Mouse (Mus musculus) hindbrain, embryonic 14.5 days (tissue): ENCODE data around the gene Akirin2. TPM values are rescaled to one million over a fixed set of nuclear protein-coding genes. Genes with fewer than 3 reads are reported as not detected.

Experiments used
- ATAC-seq: fragments of 200-750 bp; cut with Nextera tagmentation; 2 replicates; pipeline ENCODE4 v1.8.0; 2017; ENCODE audit warnings: moderate number of reproducible peaks, mild to moderate bottlenecking, moderate TSS enrichment, moderate library complexity; ENCODE audit not compliant: low FRiP score
- DNase-seq: peaks from one replicate; pipeline ENCODE4 v3.0.0-alpha.2; 2015; ENCODE audit warnings: low spot score
- H3K27ac ChIP-seq: fragments of 300-500 bp; sonication (generic); 2 replicates; pipeline ENCODE4 v1.5.1; 2014; ENCODE audit warnings: mild to moderate bottlenecking, moderate library complexity
- H3K27me3 ChIP-seq: fragments of 300-500 bp; sonication (generic); 2 replicates; pipeline ENCODE4 v1.6.1; 2014; ENCODE audit warnings: mild to moderate bottlenecking, low read length, mixed read lengths; ENCODE audit not compliant: control insufficient read depth, insufficient read depth
- H3K36me3 ChIP-seq: fragments of 300-500 bp; sonication (generic); replicated peaks from 2 replicates; pipeline ENCODE4 v1.6.1; 2014; ENCODE audit not compliant: control insufficient read depth, insufficient read depth
- H3K4me1 ChIP-seq: fragments of 300-500 bp; sonication (generic); replicated peaks from 2 replicates; pipeline ENCODE4 v1.6.1; 2014; ENCODE audit warnings: antibody characterized with exemption, low read length, mixed read lengths; ENCODE audit not compliant: control insufficient read depth, insufficient read depth
- H3K4me2 ChIP-seq: fragments of 300-500 bp; sonication (generic); replicated peaks from 2 replicates; pipeline ENCODE4 v1.6.1; 2014; ENCODE audit warnings: mild to moderate bottlenecking, moderate library complexity
- H3K4me3 ChIP-seq: fragments of 300-500 bp; sonication (generic); replicated peaks from 2 replicates; pipeline ENCODE4 v1.5.1; 2014; ENCODE audit warnings: mild to moderate bottlenecking, low read length
- H3K9ac ChIP-seq: fragments of 300-500 bp; sonication (generic); 2 replicates; pipeline ENCODE4 v1.6.1; 2014
- H3K9me3 ChIP-seq: fragments of 300-500 bp; sonication (generic); 2 replicates; pipeline ENCODE4 v1.6.1; 2016; ENCODE audit warnings: low read length; ENCODE audit not compliant: control insufficient read depth
- WGBS: fragments of 180-500 bp; shearing (Covaris S2); extraction: QIAGEN DNeasy Blood & Tissue Kit; methylation state at CpG from one replicate; pipeline ENCODE4 v1.1.7; 2014; 5-methylcytosine and 5-hydroxymethylcytosine counted together
- polyA plus RNA-seq: library from polyadenylated mRNA; unstranded; fragments of >200 nt; fragmentation: Nextera tagmentation; extraction: Ambion mirVana; gene quantifications from 2 replicates; pipeline ENCODE4 v1.2.1, GENCODE M21; 2014

Gene Akirin2
- polyA plus RNA-seq, 1 experiment from 2014 or later = 92.5 TPM

DNA sequence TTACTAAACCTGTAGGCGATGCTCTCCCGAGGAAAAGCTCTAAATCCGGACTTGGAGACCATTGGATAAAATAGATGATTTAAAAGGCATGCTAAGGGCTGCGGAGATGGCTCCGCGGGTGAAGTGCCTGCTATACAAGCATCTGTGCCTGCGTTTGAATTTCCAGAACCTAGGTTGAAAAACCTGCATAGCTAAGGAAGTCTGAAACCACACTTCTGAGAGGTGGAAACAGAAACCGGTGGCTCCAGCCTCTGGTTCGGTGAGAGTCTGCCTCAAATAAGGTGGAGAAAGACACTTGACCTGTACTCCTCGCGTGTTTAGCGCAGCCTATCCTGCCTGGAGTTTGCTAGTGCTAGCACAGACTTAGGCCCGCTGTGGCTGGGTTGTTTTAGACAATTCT, 64.6 kb downstream of the Akirin2 start:
- no peaks in the 10 kb centered on the region for H3K9me3 ChIP-seq
- H3K4me1 ChIP-seq = peaks cover 22% of the 10 kb centered on the region
- ATAC-seq (peak; percentile 15; the same call in 1 of the 2 replicates), DNase-seq (peak; percentile 38)
- WGBS = 3% methylated on average over 13 of the region's 13 CpGs
- peaks cover 4% of the 10 kb centered on the region for H3K36me3 ChIP-seq
- H3K9ac ChIP-seq = peak overlapping the region; percentile 91
- peak overlapping the region; percentile 77 for H3K4me3 ChIP-seq
- peak overlapping the region; percentile 82 for H3K4me2 ChIP-seq
- H3K27me3 ChIP-seq = no peaks in the 10 kb centered on the region
- H3K27ac ChIP-seq = peak overlapping the region; percentile 89

DNA sequence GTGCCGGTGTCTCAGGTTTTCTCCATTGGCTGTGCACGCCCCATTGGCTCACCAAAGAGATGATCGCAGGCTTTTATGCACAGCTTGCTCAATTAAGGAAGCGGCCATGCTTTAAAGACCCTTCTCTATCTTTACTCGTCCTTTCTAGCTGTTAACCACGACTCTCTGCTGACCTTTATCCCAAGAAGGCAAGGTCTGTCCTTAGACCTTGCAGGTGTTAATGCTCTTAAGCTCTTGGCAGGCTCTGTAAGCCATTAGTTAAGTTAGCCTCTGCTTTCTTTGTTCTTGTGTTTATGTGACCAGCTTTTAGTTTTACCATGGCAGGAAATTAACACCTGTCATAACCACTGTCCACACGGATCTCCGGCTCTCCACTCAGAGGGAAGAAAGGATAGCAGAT, 65.4 kb downstream of the Akirin2 start:
- DNase-seq (no peak), ATAC-seq (no peak)
- Histone ChIP-seq H3K4me2 (peak overlapping the region; percentile 82), H3K9me3 (no peaks in the 10 kb centered on the region), H3K4me3 (peak overlapping the region; percentile 77), H3K36me3 (peaks cover 4% of the 10 kb centered on the region), H3K27me3 (no peaks in the 10 kb centered on the region), H3K9ac (peak overlapping the region; percentile 91), H3K4me1 (peaks cover 22% of the 10 kb centered on the region), H3K27ac (no peak overlapping the region)
- WGBS = 47% methylated on average over 8 of the region's 8 CpGs

Other genes starting within 250 kb of the Akirin2 start
- 95.3 and 96.2 TPM in 2 replicates for gene Orc3, start 64.0 kb downstream of the Akirin2 start, polyA plus RNA-seq
- 45.8 and 50.3 TPM in 2 replicates for gene Rars2, start 64.0 kb downstream of the Akirin2 start, polyA plus RNA-seq
- gene Slc35a1, start 136.5 kb downstream of the Akirin2 start, polyA plus RNA-seq = 37.0 and 47.3 TPM in 2 replicates
- gene Cfap206, start 179.3 kb downstream of the Akirin2 start, polyA plus RNA-seq = 4.6 and 5.9 TPM in 2 replicates
- gene Gm136, start 205.3 kb downstream of the Akirin2 start, polyA plus RNA-seq = not detected in 2 replicates
- 53.5 and 54.1 TPM in 2 replicates for gene Smim8, start 227.5 kb downstream of the Akirin2 start, polyA plus RNA-seq